Mouse (Mus musculus) kidney, adult 10 weeks (tissue): ENCODE results near the gene Thrb. TPM values are rescaled to one million over a fixed set of nuclear protein-coding genes. Genes with fewer than 3 reads are reported as not detected.

Source experiments
- polyA plus RNA-seq: library from polyadenylated mRNA; stranded (reverse); fragments of 350-450 nt; fragmentation: Illumina TruSeq; extraction: RNeasy Lipid Tissue Mini Kit (QIAGEN cat#74804); gene quantifications from one replicate; pipeline ENCODE4 v1.2.3, GENCODE M21; 2014; ENCODE audit warnings: low read depth, low replicate concordance

Thrb gene
- polyA plus RNA-seq, result 41.4 TPM

DNA sequence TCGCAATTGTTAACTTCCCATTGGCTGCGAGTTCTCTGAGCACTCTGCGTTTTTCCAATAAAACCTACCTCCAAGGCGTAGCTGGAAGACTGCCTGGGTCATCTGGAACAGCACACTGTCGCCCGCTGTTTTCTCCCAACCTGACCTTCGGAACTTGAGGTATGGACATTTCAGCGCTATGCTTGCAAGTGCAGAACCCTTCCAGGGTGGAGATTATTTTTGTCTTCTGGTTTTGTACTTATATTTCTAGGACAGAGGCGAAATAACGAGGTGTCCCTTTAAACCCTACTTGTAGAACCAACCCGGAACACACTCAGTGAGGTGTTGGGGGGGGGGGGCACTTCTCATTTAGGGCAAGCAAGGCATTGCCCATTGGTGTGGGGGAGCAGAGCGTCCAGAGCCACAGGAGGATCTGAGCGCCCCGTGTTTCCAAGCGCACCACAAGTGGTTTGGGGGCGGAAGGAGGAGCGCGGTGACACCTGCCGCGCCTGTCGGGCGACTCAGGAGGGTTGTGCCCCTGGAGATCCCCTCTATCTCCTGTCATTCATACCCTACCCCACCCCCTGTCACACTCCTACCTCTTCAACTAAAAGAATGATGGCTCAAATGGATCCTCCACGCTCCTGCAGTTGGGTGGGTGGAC is at the start of gene Thrb:
Thrb (plus strand) TSS at position 576 of the 643 bp plus-strand sequence.

